Mouse (Mus musculus): ENCODE measurements around the gene Dis3l2. TPM values are rescaled to one million over a fixed set of nuclear protein-coding genes. Genes with fewer than 3 reads are reported as not detected.

Gene Dis3l2
- polyA plus RNA-seq, 1 experiment from 2014 or later: 34.2 TPM

DNA sequence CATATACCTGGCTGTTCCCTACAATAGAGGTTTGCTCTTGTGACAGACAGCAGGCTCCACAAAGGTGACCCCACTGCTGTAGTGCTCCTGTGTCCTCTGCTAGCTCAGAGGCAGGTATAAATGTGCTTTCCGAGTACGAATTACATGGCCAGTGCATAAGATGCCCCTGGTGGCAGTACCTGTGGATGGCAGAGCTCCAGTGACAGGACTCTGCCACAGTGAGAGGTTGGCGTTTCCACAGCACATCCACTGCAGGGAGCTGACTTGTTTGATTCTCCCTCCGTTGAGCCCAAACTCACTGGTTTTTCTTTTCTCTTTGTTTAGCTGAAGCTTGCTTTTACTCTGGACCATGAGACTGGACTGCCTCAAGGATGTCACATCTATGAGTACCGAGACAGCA lies 317.1 kb downstream of the Dis3l2 start:
- no peaks in the 10 kb centered on the region for H3K4me1 ChIP-seq
- 0 out of 2 replicates have a peak, but pooled peaks cover 4% of the 10 kb centered on the region for H3K36me3 ChIP-seq
- H3K27me3 ChIP-seq (replicated peaks): no peaks in the 10 kb centered on the region
- no peak for ATAC-seq (ENCODE audit: low FRiP score)
- no peak overlapping the region for H3K4me2 ChIP-seq
- 90% methylated on average over 5 of the region's 5 CpGs for WGBS
- H3K27ac ChIP-seq (replicated peaks): no peak overlapping the region
- H3K4me3 ChIP-seq (replicated peaks): no peak overlapping the region
- no peaks in the 10 kb centered on the region for H3K9me3 ChIP-seq (replicated peaks)
- no peak overlapping the region for H3K9ac ChIP-seq (replicated peaks)

DNA sequence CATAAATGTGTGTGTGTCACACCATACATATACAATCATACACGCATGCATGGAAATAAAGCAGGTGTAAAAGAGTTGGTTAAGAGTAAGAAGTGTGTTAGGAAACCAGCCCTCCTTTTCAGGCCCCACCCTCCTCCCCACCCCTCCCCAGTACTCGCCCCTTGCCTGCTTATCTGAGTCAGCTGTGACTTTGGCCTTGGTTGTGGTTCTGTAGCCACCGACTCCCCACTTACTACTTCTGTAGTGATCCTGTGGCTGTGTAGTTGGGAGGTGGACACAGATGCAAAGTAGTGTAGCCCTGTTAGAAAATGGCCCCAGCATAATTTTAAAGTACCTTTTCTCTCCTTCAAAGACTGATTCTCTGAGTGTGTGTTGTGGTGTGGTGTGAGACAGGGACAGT lies 318.0 kb downstream of the Dis3l2 start:
- WGBS: 98% methylated on average over 3 of the region's 3 CpGs

DNA sequence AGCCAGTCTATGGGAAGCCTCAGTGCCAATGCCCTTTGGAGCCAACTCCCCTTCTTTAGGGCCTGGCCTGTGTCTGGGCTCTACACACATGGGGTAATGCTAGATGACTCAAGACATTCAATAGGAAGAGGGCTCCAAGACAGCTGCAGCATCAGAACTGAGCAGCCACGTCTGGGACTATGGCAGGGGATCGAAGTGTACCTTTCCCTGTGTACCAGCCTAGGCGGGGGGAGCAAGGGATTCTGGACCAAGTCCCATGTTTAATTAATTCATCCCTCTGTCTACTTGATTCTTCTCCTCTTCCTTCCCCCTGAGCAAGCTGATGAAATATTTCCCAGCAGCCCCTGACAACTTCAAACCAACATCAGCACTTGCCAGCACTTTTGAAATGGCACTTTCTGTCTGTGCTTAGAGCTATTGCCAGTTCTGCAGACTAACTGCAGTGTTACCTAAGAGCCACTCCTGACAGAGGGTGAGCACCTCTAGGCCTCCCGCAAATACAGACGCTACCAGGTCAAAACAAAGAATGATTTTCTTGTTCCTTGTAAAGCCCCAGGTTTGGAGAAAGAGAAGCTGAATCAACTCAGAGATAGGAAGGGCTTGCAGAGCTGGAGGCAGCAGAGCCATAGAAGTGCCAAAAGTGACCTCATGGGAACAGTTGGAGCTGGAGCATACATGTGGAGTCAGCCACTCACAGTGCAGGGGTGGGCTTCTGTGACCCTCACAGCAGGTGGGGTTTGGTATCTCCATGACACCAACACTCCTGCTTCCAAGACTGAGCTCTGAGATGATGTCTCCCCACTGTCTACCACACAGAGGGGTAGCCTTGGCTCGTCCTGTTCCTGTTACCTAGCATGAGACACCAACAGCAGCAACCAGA lies 319.9 kb downstream of the Dis3l2 start:
- H3K9ac ChIP-seq (replicated peaks): no peak overlapping the region
- H3K27ac ChIP-seq (replicated peaks): 0 out of 2 replicates have a peak overlapping the region, but pooled peaks have one; percentile 33
- H3K27me3 ChIP-seq (replicated peaks): no peaks in the 10 kb centered on the region
- no peaks in the 10 kb centered on the region for H3K9me3 ChIP-seq (replicated peaks)
- no peak for ATAC-seq (ENCODE audit: low FRiP score)
- H3K4me3 ChIP-seq (replicated peaks): no peak overlapping the region
- H3K36me3 ChIP-seq: 0 out of 2 replicates have a peak, but pooled peaks cover 4% of the 10 kb centered on the region
- no peak overlapping the region for H3K4me2 ChIP-seq
- 87% methylated on average over 6 of the region's 6 CpGs for WGBS
- H3K4me1 ChIP-seq: no peaks in the 10 kb centered on the region

More for the DNA sequence above, 318.0 kb downstream of the Dis3l2 start:
- Histone ChIP-seq H3K9ac (replicated peaks) (no peak overlapping the region), H3K9me3 (replicated peaks) (no peaks in the 10 kb centered on the region), H3K4me3 (replicated peaks) (no peak overlapping the region), H3K27ac (replicated peaks) (no peak overlapping the region), H3K27me3 (replicated peaks) (no peaks in the 10 kb centered on the region), H3K36me3 (0 out of 2 replicates have a peak, but pooled peaks cover 4% of the 10 kb centered on the region), H3K4me2 (no peak overlapping the region), H3K4me1 (no peaks in the 10 kb centered on the region)
- no peak for ATAC-seq (ENCODE audit: low FRiP score)

DNA sequence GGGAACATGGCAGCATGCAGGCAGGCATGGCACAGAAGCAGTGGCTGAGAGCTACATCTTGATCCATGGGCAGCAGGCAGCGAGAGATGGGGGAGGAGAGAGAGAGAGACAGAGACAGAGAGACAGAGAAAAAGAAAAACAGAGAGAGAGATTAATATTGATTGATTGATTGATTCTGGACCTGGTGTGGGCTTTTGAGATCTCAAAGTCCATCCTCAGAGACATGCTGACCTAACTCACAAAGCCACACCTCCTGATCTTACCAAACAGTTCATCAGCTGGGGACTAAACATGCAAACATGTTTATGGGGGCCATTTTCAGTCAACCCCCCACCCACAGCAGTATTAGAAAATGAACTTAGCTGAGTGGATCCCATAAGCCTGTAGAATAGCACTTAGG lies 321.4 kb downstream of the Dis3l2 start:
- no peaks in the 10 kb centered on the region for H3K27me3 ChIP-seq (replicated peaks)
- 0 out of 2 replicates have a peak, but pooled peaks cover 4% of the 10 kb centered on the region for H3K36me3 ChIP-seq
- no peak overlapping the region for H3K4me3 ChIP-seq (replicated peaks)
- peaks cover 6% of the 10 kb centered on the region; the same call in 1 of the 2 replicates for H3K4me1 ChIP-seq
- no peak overlapping the region for H3K4me2 ChIP-seq
- H3K9me3 ChIP-seq (replicated peaks): no peaks in the 10 kb centered on the region
- WGBS: 93% methylated on average over 1 of the region's 1 CpGs
- no peak overlapping the region for H3K27ac ChIP-seq (replicated peaks)
- no peak overlapping the region for H3K9ac ChIP-seq (replicated peaks)
- ATAC-seq (ENCODE audit: low FRiP score): no peak

DNA sequence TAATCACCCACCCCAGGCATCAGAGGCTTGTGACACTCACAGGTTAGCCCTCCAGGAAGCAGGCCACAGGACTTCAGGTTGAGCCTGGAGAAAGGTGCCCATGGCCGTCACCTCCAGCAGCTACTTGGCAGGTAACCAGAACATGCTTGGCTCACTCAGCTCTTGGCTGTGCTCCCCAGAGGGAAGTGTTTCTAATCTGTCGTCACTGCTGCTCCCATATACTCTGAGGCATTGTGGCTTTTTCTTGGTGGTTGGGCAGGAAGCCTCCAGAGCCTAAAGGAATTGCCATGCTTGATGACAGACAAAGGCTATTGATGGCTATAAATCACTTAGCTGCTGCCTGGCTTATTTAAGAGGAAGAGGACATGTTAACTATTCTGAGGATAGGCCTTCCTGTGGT lies 325.2 kb downstream of the Dis3l2 start:
- 32% methylated on average over 2 of the region's 2 CpGs for WGBS
- Histone ChIP-seq H3K9ac (replicated peaks) (no peak overlapping the region), H3K9me3 (replicated peaks) (no peaks in the 10 kb centered on the region), H3K4me2 (no peak overlapping the region), H3K4me3 (replicated peaks) (no peak overlapping the region), H3K27ac (replicated peaks) (no peak overlapping the region), H3K27me3 (replicated peaks) (no peaks in the 10 kb centered on the region), H3K4me1 (peaks cover 6% of the 10 kb centered on the region; the same call in 1 of the 2 replicates), H3K36me3 (no peaks in the 10 kb centered on the region)
- ATAC-seq (ENCODE audit: low FRiP score): no peak

DNA sequence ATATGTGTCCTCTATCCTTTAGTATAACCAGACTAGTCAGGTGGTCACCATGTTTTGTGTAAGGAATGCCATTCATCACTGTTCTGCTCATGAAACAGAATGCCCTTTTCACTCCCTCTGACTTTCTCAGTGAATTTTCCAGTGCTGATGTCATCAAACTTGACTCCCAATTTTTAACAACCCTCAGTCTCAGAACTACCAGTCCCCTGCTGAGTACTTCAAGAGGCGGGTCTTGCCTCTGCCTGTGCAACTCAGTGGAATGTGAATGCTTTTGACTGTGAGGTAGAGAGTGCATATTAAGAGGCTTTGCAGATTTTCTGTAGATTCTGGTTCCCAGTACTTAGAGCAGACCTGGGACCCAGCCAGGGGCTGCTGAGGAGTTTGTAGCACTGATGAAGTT lies 327.0 kb downstream of the Dis3l2 start:
- no peak for ATAC-seq (ENCODE audit: low FRiP score)
- Histone ChIP-seq H3K9me3 (replicated peaks) (no peaks in the 10 kb centered on the region), H3K9ac (replicated peaks) (no peak overlapping the region), H3K27me3 (replicated peaks) (no peaks in the 10 kb centered on the region), H3K4me3 (replicated peaks) (no peak overlapping the region), H3K27ac (replicated peaks) (no peak overlapping the region), H3K36me3 (no peaks in the 10 kb centered on the region), H3K4me1 (peaks cover 12% of the 10 kb centered on the region), H3K4me2 (no peak overlapping the region)
- WGBS: 33% methylated on average over 1 of the region's 1 CpGs

DNA sequence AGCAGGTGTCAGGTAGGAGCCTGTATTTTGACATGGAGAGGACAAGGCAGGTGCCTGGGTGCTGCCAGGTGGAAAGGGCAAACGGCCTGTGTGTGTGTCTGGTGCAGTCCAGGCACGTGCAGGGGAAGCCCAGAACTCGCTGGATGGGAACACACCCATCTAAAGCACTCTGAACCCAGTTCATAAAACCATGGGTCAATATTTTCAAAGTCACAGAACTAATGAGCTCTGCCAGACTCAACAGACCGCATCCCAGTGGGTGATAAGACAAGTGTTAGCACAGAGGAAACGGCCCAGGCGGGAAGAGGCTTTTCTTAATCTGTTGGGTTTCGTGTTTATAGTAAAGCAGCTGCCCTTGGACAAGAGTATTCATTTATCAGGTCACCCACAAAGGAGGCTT lies 328.9 kb downstream of the Dis3l2 start:
- Histone ChIP-seq H3K36me3 (no peaks in the 10 kb centered on the region), H3K27me3 (replicated peaks) (no peaks in the 10 kb centered on the region), H3K9ac (replicated peaks) (no peak overlapping the region), H3K27ac (replicated peaks) (no peak overlapping the region), H3K4me3 (replicated peaks) (no peak overlapping the region), H3K4me1 (peaks cover 23% of the 10 kb centered on the region), H3K9me3 (replicated peaks) (no peaks in the 10 kb centered on the region), H3K4me2 (no peak overlapping the region)
- WGBS: 79% methylated on average over 7 of the region's 7 CpGs
- ATAC-seq (ENCODE audit: low FRiP score): no peak

DNA sequence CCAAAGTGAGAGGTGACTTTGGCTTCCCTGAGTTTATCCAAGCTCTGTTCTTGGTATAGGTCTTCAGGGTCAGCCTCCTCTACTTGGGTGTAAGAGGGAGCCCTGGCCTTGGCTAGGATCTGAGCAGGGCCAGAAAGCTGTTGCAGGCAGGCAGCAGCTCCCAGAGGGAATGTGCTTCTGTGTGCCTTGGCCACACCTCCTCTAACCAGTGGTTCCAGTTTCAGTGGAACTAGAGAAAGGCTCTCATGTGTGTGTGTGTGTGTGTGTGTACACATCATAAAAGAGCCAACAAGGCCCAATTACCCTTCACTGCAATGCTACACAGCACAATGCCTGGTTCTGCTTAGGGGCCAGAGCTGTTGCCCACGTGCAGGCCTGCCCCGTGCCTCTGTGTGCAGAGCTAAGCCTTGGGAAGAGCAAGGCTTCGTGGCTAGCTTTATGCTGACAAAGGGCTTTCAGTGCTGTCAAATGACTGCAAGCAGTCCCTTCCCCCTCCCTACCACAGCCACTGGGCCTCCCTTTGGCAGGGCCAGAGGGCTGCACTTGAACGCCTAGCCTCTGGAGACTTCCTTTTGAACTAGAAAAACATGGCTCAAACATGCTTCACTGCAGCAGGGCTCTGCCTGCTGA lies 332.0 kb downstream of the Dis3l2 start:
- Histone ChIP-seq H3K4me1 (peaks cover 19% of the 10 kb centered on the region), H3K4me3 (replicated peaks) (no peak overlapping the region), H3K27me3 (replicated peaks) (no peaks in the 10 kb centered on the region), H3K9me3 (replicated peaks) (no peaks in the 10 kb centered on the region), H3K36me3 (no peaks in the 10 kb centered on the region), H3K27ac (replicated peaks) (peak overlapping the region; percentile 75), H3K4me2 (no peak overlapping the region), H3K9ac (replicated peaks) (no peak overlapping the region)
- peak; percentile 74 for ATAC-seq (ENCODE audit: low FRiP score)
- 16% methylated on average over 4 of the region's 4 CpGs for WGBS

DNA sequence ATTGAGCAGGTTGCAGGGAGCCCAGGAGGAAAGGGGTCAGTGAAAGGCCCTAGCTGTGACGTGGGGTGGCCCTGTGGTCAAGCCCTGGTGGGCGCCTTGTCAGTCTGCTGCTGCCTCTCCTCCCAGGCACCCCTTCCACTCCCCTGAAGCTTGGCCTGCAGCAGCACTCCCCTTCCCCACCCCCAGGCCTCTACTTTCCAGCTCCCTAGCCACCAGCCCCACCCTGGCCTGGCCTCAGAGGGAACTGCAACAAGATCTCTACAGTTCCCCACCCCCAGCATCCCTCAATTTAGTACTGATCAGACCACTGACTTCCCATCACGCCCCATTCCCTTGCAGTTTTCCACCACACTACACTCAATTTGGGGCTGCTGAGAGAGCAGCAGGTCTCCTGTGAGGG lies 332.7 kb downstream of the Dis3l2 start:
- Histone ChIP-seq H3K4me3 (replicated peaks) (no peak overlapping the region), H3K9ac (replicated peaks) (no peak overlapping the region), H3K4me2 (no peak overlapping the region), H3K27ac (replicated peaks) (peak overlapping the region; percentile 75), H3K27me3 (replicated peaks) (no peaks in the 10 kb centered on the region), H3K9me3 (replicated peaks) (no peaks in the 10 kb centered on the region), H3K36me3 (no peaks in the 10 kb centered on the region), H3K4me1 (peaks cover 22% of the 10 kb centered on the region)
- no peak for ATAC-seq (ENCODE audit: low FRiP score)
- WGBS: 62% methylated on average over 3 of the region's 3 CpGs

DNA sequence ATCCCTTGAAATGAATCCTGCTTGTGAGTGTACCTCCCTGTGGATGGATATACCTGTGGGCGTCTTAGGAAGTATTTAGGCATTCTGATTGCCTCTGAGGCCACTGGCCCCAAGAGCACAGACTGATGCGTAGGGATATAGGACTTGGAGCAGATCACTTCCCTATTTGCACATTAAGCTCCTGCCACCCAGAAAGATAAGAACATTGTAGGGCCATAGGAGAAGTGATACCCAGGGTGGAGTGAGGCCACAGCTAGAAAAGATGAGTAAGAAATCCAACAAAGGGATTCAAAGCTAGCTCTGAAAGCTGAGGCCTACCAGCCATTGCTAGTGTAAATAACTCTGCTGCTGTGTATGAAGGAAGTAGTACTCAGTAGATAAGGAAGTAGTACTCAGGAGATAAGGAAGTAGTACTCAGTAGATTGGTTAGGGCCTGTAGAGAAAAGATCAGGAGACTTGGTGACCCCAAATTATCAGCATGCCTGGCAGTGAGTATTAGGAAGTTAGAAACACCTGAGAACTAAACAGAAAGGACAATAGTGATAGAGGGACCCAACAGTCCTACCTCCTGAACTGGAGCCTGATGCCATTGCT lies 335.0 kb downstream of the Dis3l2 start:
- WGBS: 96% methylated on average over 2 of the region's 2 CpGs
- H3K36me3 ChIP-seq: no peaks in the 10 kb centered on the region
- no peak for ATAC-seq (ENCODE audit: low FRiP score)

DNA sequence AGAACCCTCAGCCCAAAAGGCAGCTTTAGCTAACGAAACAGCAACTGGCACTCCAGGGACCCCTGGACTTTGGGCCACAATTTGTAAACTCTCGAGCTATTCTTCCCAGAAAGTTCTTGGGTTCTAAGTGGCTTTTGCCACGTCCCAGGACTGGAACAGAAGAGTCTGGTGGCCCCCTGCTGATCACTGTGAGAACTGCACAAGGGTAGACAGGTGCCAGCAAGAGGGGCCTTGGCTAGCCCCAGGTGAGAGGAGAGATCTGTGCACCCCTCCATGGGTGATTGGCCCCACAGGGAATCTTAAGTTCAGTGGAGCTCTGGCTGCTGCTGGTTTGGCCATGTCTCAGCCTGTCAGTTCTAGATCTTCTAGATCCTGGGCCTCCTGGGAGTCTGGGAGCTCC lies 337.5 kb downstream of the Dis3l2 start:
- Histone ChIP-seq H3K4me1 (peaks cover 11% of the 10 kb centered on the region), H3K4me2 (no peak overlapping the region), H3K9ac (replicated peaks) (no peak overlapping the region), H3K27me3 (replicated peaks) (no peaks in the 10 kb centered on the region), H3K27ac (replicated peaks) (0 out of 2 replicates have a peak overlapping the region, but pooled peaks have one; percentile 13), H3K9me3 (replicated peaks) (no peaks in the 10 kb centered on the region), H3K36me3 (peaks cover 3% of the 10 kb centered on the region; the same call in 1 of the 2 replicates), H3K4me3 (replicated peaks) (no peak overlapping the region)
- WGBS: 19% methylated on average over 3 of the region's 3 CpGs
- ATAC-seq (ENCODE audit: low FRiP score): no peak

More for the DNA sequence above, 335.0 kb downstream of the Dis3l2 start:
- no peaks in the 10 kb centered on the region for H3K27me3 ChIP-seq (replicated peaks)
- no peak overlapping the region for H3K4me3 ChIP-seq (replicated peaks)
- no peak overlapping the region for H3K4me2 ChIP-seq
- H3K4me1 ChIP-seq: peaks cover 22% of the 10 kb centered on the region
- no peak overlapping the region for H3K27ac ChIP-seq (replicated peaks)
- H3K9me3 ChIP-seq (replicated peaks): no peaks in the 10 kb centered on the region
- no peak overlapping the region for H3K9ac ChIP-seq (replicated peaks)
